Mouse (Mus musculus) cortical plate, adult 2 months (tissue): ENCODE data around the gene Zdhhc14.

Experiments used
- CTCF ChIP-seq: fragments of 200-500 bp; IDR thresholded peaks from 2 replicates; pipeline ENCODE4 v1.5.1; 2011; ENCODE audit warnings: mild to moderate bottlenecking, control low read depth, low read length; ENCODE audit not compliant: insufficient read depth; ENCODE audit errors: extremely low read depth
- POLR2A ChIP-seq: fragments of 200-500 bp; IDR thresholded peaks from 2 replicates; pipeline ENCODE4 v1.6.1; 2011; ENCODE audit warnings: mild to moderate bottlenecking, low read length, control low read depth; ENCODE audit not compliant: insufficient read depth; ENCODE audit errors: extremely low read depth

DNA sequence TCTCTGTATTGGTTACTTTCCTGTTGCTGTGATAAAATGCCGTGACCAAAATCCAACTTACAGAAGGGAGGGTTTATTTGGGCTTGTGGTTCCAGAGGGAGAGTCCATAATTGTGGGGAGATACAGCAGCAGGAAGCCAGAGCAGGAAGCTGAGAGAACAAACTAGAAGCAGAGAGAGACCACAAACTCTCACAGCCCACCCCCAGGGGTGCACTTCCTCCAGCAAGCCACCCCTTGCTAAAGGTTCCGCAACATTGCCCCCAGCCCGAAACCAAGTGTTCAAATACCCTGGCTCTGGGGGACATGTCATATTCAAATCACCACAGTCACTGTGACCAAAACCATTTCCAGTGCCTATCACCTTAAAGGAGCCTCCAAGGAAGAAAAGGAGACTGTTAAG lies 254.0 kb downstream of the Zdhhc14 start:
- TF ChIP-seq CTCF (no peak), POLR2A (no peak)
